Mouse (Mus musculus) lung, postnatal 0 days (tissue): ENCODE results near the gene Gtf3a. TPM values are rescaled to one million over a fixed set of nuclear protein-coding genes. Genes with fewer than 3 reads are reported as not detected.

Source experiments
- ATAC-seq: fragments of 200-750 bp; cut with Nextera tagmentation; 2 replicates; pipeline ENCODE4 v1.8.0; 2017; ENCODE audit warnings: moderate library complexity
- DNase-seq: peaks from one replicate; pipeline ENCODE4 v3.0.0-alpha.2; 2016; ENCODE audit warnings: low spot score
- H3K27ac ChIP-seq: fragments of 300-500 bp; sonication (generic); 2 replicates; pipeline ENCODE4 v1.5.1; 2014; ENCODE audit warnings: antibody characterized with exemption, mild to moderate bottlenecking, low read length, mixed read lengths
- H3K27me3 ChIP-seq: fragments of 300-500 bp; sonication (generic); replicated peaks from 2 replicates; pipeline ENCODE4 v1.6.1; 2014; ENCODE audit warnings: low read length, mixed read lengths; ENCODE audit not compliant: insufficient read depth
- H3K36me3 ChIP-seq: fragments of 300-500 bp; sonication (generic); 2 replicates; pipeline ENCODE4 v1.6.1; 2014; ENCODE audit warnings: low read length, mixed read lengths; ENCODE audit not compliant: insufficient read depth
- H3K4me1 ChIP-seq: fragments of 300-500 bp; sonication (generic); 2 replicates; pipeline ENCODE4 v1.6.1; 2014; ENCODE audit warnings: antibody characterized with exemption, low read depth, low read length, mixed read lengths; ENCODE audit not compliant: insufficient read depth
- H3K4me2 ChIP-seq: fragments of 300-500 bp; sonication (generic); replicated peaks from 2 replicates; pipeline ENCODE4 v1.6.1; 2014; ENCODE audit warnings: low read depth, mild to moderate bottlenecking, low read length, moderate library complexity, mixed read lengths
- H3K4me3 ChIP-seq: fragments of 300-500 bp; sonication (generic); 2 replicates; pipeline ENCODE4 v1.5.1; 2014; ENCODE audit warnings: low read depth, low read length
- H3K9ac ChIP-seq: fragments of 300-500 bp; sonication (generic); replicated peaks from 2 replicates; pipeline ENCODE4 v1.6.1; 2014; ENCODE audit warnings: low read depth, mild to moderate bottlenecking
- H3K9me3 ChIP-seq: fragments of 300-500 bp; sonication (generic); 2 replicates; pipeline ENCODE4 v1.6.1; 2016; ENCODE audit warnings: low read length, mixed read lengths
- CTCF ChIP-seq: IDR thresholded peaks from 2 replicates; pipeline ENCODE4 v1.5.1; 2016; ENCODE audit warnings: antibody characterized with exemption, mild to moderate bottlenecking
- EP300 ChIP-seq: IDR thresholded peaks from 2 replicates; pipeline ENCODE4 v1.6.1; 2016; ENCODE audit warnings: antibody characterized with exemption, mild to moderate bottlenecking, control low read depth
- WGBS: fragments of 180-500 bp; shearing (Covaris S2); extraction: QIAGEN DNeasy Blood & Tissue Kit; methylation state at CpG from one replicate; pipeline ENCODE4 v1.1.7; 2014; 5-methylcytosine and 5-hydroxymethylcytosine counted together
- polyA plus RNA-seq: library from polyadenylated mRNA; unstranded; fragments of >200 nt; fragmentation: Nextera tagmentation; extraction: Ambion mirVana; gene quantifications from 2 replicates; pipeline ENCODE4 v1.2.1, GENCODE M21; 2015

The Gtf3a gene
- polyA plus RNA-seq, 1 experiment from 2014 or later = 60.3 TPM

GRCm38 (mm10) chr5:146919874-146920273 lies 28.6 kb upstream of the Gtf3a start:
- ATAC-seq = no peak
- H3K9ac ChIP-seq = no peak overlapping the region
- DNase-seq = no peak
- H3K27ac ChIP-seq = no peak overlapping the region
- 11% methylated on average over 6 of the region's 6 CpGs for WGBS
- H3K4me1 ChIP-seq = peaks cover 4% of the 10 kb centered on the region; the same call in 1 of the 2 replicates
- H3K4me2 ChIP-seq = peak overlapping the region; percentile 37
- H3K4me3 ChIP-seq = no peak overlapping the region
- no peaks in the 10 kb centered on the region for H3K27me3 ChIP-seq
- no peaks in the 10 kb centered on the region for H3K9me3 ChIP-seq
- TF ChIP-seq CTCF (no peak), EP300 (no peak)
- H3K36me3 ChIP-seq = no peaks in the 10 kb centered on the region

GRCm38 (mm10) chr5:146920314-146921161 lies 27.9 kb upstream of the Gtf3a start:
- H3K9ac ChIP-seq = no peak overlapping the region
- 0 out of 2 replicates have a peak overlapping the region, but pooled peaks have one; percentile 2 for H3K4me3 ChIP-seq
- H3K27ac ChIP-seq = no peak overlapping the region
- H3K36me3 ChIP-seq = no peaks in the 10 kb centered on the region
- DNase-seq = no peak
- WGBS = 5% methylated on average over 17 of the region's 27 CpGs
- peaks cover 4% of the 10 kb centered on the region; the same call in 1 of the 2 replicates for H3K4me1 ChIP-seq
- no peak for ATAC-seq
- H3K27me3 ChIP-seq = no peaks in the 10 kb centered on the region
- H3K9me3 ChIP-seq = no peaks in the 10 kb centered on the region
- no peak for TF ChIP-seq CTCF
- no peak for TF ChIP-seq EP300
- peak overlapping the region; percentile 37 for H3K4me2 ChIP-seq

- Histone ChIP-seq H3K4me2 (no peak overlapping the region), H3K4me3 (no peak overlapping the region), H3K36me3 (no peaks in the 10 kb centered on the region), H3K27me3 (no peaks in the 10 kb centered on the region), H3K27ac (no peak overlapping the region), H3K4me1 (peaks cover 4% of the 10 kb centered on the region; the same call in 1 of the 2 replicates), H3K9me3 (no peaks in the 10 kb centered on the region), H3K9ac (no peak overlapping the region)
- DNase-seq = no peak
- TF ChIP-seq EP300 (no peak), CTCF (no peak)
- 46% methylated on average over 8 of the region's 8 CpGs for WGBS
- ATAC-seq = no peak
These were observed 27.2 kb upstream of the Gtf3a start for GRCm38 (mm10) chr5:146921224-146921623.

- H3K4me3 ChIP-seq = no peak overlapping the region
- H3K27ac ChIP-seq = no peak overlapping the region
- no peak overlapping the region for H3K9ac ChIP-seq
- no peaks in the 10 kb centered on the region for H3K27me3 ChIP-seq
- 42% methylated on average over 5 of the region's 5 CpGs for WGBS
- no peak overlapping the region for H3K4me2 ChIP-seq
- ATAC-seq = no peak
- no peaks in the 10 kb centered on the region for H3K9me3 ChIP-seq
- H3K4me1 ChIP-seq = peaks cover 4% of the 10 kb centered on the region; the same call in 1 of the 2 replicates
- TF ChIP-seq EP300 (no peak), CTCF (no peak)
- no peaks in the 10 kb centered on the region for H3K36me3 ChIP-seq
- DNase-seq = no peak
These were observed 24.9 kb upstream of the Gtf3a start for GRCm38 (mm10) chr5:146923547-146923946.

- ATAC-seq (no peak), DNase-seq (no peak)
- Histone ChIP-seq H3K27ac (no peak overlapping the region), H3K4me1 (no peaks in the 10 kb centered on the region), H3K9me3 (no peaks in the 10 kb centered on the region), H3K36me3 (no peaks in the 10 kb centered on the region), H3K27me3 (no peaks in the 10 kb centered on the region), H3K9ac (no peak overlapping the region), H3K4me3 (no peak overlapping the region), H3K4me2 (no peak overlapping the region)
- TF ChIP-seq CTCF (no peak), EP300 (no peak)
- 80% methylated on average over 5 of the region's 5 CpGs for WGBS
These were observed 21.8 kb upstream of the Gtf3a start for GRCm38 (mm10) chr5:146926673-146927072.

GRCm38 (mm10) chr5:146931422-146931821 lies 17.0 kb upstream of the Gtf3a start:
- Histone ChIP-seq H3K4me1 (no peaks in the 10 kb centered on the region), H3K4me3 (no peak overlapping the region), H3K9me3 (no peaks in the 10 kb centered on the region), H3K9ac (no peak overlapping the region), H3K36me3 (no peaks in the 10 kb centered on the region), H3K4me2 (no peak overlapping the region), H3K27me3 (no peaks in the 10 kb centered on the region), H3K27ac (no peak overlapping the region)
- 82% methylated on average over 7 of the region's 7 CpGs for WGBS
- ATAC-seq (no peak), DNase-seq (no peak)
- TF ChIP-seq CTCF (no peak), EP300 (no peak)
